9 mouse cellular contexts compared by ENCODE assay signal in genomic region chr7:130174525-130174924, GRCm38 (mm10).
A peak's percentile ranks its signal among the peaks of the same experiment; 100 is the strongest.
DNase-seq lines count a peak whose midpoint lies in the region; ATAC-seq lines count a peak whose summit lies in the region.
"Had no signal": no experiment of that assay in that cellular context is flagged by ENCODE, and none has a peak within 500 bp of the region (broad histone marks: within the 10 kb centered on the region; RNA-seq: fewer than 3 reads in every experiment).

No protein-coding gene starts in this region.

- no peak for ATAC-seq in stomach, embryonic 15.5 days (ENCODE audit: insufficient read depth, low FRiP score, low read depth)

- no peak overlapping the region for H3K4me2 ChIP-seq in stomach, embryonic 15.5 days

- DNase-seq in kidney, postnatal 4 days = peak; percentile 40 to 55
- DNase-seq in kidney, postnatal 36 days = no peak
- peak; percentile 11 for DNase-seq in gastrocnemius, adult 18-20 months (ENCODE audit: low spot score)
- DNase-seq in limb, embryonic 10.5 days (ENCODE audit: low spot score) = peak; percentile 29
- DNase-seq in spleen, postnatal 4 days (ENCODE audit: low spot score in 2 of 2) = no peak
- DNase-seq in thymus, postnatal 25 days = no peak
- DNase-seq: cerebellum, postnatal 36 days had no signal

- H3K9me3 ChIP-seq in limb, embryonic 10.5 days (replicated peaks) = no peaks in the 10 kb centered on the region
- H3K9me3 ChIP-seq in stomach, embryonic 15.5 days = no peaks in the 10 kb centered on the region
- H3K9me3 ChIP-seq: midbrain, embryonic 10.5 days had no signal

- no peaks in the 10 kb centered on the region for H3K27me3 ChIP-seq in limb, embryonic 10.5 days (ENCODE audit: low read depth, poor library complexity, severe bottlenecking)
- no peaks in the 10 kb centered on the region for H3K27me3 ChIP-seq in stomach, embryonic 15.5 days (replicated peaks)

- 79% methylated on average over 7 of the region's 7 CpGs for WGBS in limb, embryonic 10.5 days
- 40% methylated on average over 7 of the region's 7 CpGs for WGBS in stomach, embryonic 15.5 days

- H3K36me3 ChIP-seq in limb, embryonic 10.5 days = peaks cover 79% of the 10 kb centered on the region
- peaks cover 21% of the 10 kb centered on the region for H3K36me3 ChIP-seq in stomach, embryonic 15.5 days

- H3K4me1 ChIP-seq in limb, embryonic 10.5 days = peaks cover 12% of the 10 kb centered on the region
- no peaks in the 10 kb centered on the region for H3K4me1 ChIP-seq in stomach, embryonic 15.5 days

- no peak overlapping the region for H3K4me3 ChIP-seq in limb, embryonic 10.5 days
- H3K4me3 ChIP-seq in stomach, embryonic 15.5 days (replicated peaks) = no peak overlapping the region
- H3K4me3 ChIP-seq: midbrain, embryonic 10.5 days had no signal

- 0 out of 2 replicates have a peak overlapping the region, but pooled peaks have one; percentile 4 for H3K27ac ChIP-seq in limb, embryonic 10.5 days
- peak overlapping the region; percentile 71 for H3K27ac ChIP-seq in stomach, embryonic 15.5 days
- H3K27ac ChIP-seq: midbrain, embryonic 10.5 days had no signal

- no peak overlapping the region for H3K9ac ChIP-seq in stomach, embryonic 15.5 days

Comparison
In these comparisons a context has a peak if more than half of its experiments do, and no peak if none do; other contexts are left out.
1. DNase-seq: peak in kidney, postnatal 4 days (2 of 2), gastrocnemius, adult 18-20 months (single experiment) and limb, embryonic 10.5 days (single experiment); none in kidney, postnatal 36 days (0 of 2), spleen, postnatal 4 days (0 of 2) and thymus, postnatal 25 days (single experiment).